Mouse (Mus musculus) forebrain, embryonic 10.5 days (tissue): ENCODE measurements around the gene Flot1. TPM values are rescaled to one million over a fixed set of nuclear protein-coding genes. Genes with fewer than 3 reads are reported as not detected.

Source experiments
- DNase-seq: peaks from one replicate; pipeline ENCODE4 v3.0.0-alpha.2; 2017; ENCODE audit warnings: low spot score; ENCODE audit errors: extremely low spot score
- H3K27ac ChIP-seq: fragments of 300-500 bp; sonication (generic); 2 replicates; pipeline ENCODE4 v1.5.1; 2016; ENCODE audit warnings: mild to moderate bottlenecking
- H3K27me3 ChIP-seq: fragments of 300-500 bp; sonication (generic); 2 replicates; pipeline ENCODE4 v1.6.1; 2016; ENCODE audit warnings: mild to moderate bottlenecking; ENCODE audit not compliant: poor library complexity, severe bottlenecking
- H3K36me3 ChIP-seq: fragments of 300-500 bp; sonication (generic); replicated peaks from 2 replicates; pipeline ENCODE4 v1.6.1; 2016; ENCODE audit warnings: mild to moderate bottlenecking, moderate library complexity
- H3K4me1 ChIP-seq: fragments of 300-500 bp; sonication (generic); 2 replicates; pipeline ENCODE4 v1.6.1; 2016
- H3K4me3 ChIP-seq: fragments of 300-500 bp; sonication (generic); 2 replicates; pipeline ENCODE4 v1.5.1; 2016; ENCODE audit warnings: mild to moderate bottlenecking, moderate library complexity
- H3K9me3 ChIP-seq: fragments of 300-500 bp; sonication (generic); 2 replicates; pipeline ENCODE4 v1.6.1; 2016; ENCODE audit warnings: mild to moderate bottlenecking, moderate library complexity
- WGBS: fragments of 180-500 bp; shearing (Covaris S2); methylation state at CpG from one replicate; pipeline ENCODE4 v1.1.7; 2016; 5-methylcytosine and 5-hydroxymethylcytosine counted together
- polyA plus RNA-seq: library from polyadenylated mRNA; unstranded; fragments of >200 nt; fragmentation: Nextera tagmentation; extraction: Ambion mirVana; gene quantifications from 2 replicates; pipeline ENCODE4 v1.2.1, GENCODE M21; 2016

The Flot1 gene
- 49.7 and 51.6 TPM in 2 replicates for polyA plus RNA-seq

DNA sequence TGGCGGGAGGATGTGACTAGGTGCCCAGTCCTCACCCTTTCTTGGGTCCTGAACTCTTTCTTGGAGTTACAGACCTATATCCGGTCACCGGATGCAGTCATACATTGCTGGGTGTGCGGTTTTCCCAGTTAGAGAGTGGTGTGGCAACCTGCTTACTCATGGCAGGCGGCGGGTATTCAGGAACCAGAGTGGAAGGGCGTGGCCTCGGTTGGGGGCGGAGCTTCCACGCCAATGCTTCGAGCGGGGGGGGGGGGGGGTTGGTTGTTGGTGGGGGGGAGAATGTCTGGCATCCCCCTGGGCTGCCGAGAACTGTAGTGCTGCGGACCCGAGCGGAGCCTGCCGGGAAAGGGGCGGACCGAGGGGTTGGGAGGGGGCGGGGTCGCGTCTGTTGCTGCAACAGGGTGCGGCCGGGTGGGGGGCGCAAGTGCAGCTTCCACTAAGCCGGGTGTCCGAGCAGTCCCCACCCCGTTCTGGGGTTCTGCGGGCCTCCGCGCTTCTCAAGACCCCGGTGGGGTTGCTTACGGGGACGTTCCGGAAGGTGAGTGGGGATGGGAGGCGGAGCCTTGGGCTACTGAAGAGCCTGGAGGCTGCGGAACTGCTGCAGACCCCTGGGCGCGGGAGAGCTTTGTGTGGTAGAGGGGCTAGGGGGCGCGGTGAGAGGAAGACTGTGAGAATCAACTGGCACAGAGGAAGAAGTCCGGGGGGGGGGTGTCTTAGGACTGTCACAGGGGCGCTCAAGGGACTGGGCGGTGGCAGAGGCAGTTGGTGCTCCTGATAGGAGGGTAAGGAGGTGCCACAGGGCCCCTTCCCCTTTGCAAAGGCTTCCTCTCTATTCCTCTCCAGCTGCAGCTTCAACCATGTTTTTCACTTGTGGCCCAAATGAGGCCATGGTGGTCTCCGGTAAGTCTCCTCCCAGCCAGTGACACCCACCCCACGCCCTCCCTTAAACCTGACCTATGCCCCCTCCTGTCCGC lies at the start of gene Flot1:
Gene Flot1 (plus strand): TSS at position 267 of the 974 bp plus-strand sequence.
- peak within 1 kb of the TSS; percentile 92 for H3K27ac ChIP-seq
- H3K4me1 ChIP-seq = peaks cover 45% of the 10 kb centered on the region
- under 1% methylated on average over 45 of the region's 47 CpGs for WGBS
- peaks cover 38% of the 10 kb centered on the region for H3K36me3 ChIP-seq
- peaks cover 28% of the 10 kb centered on the region for H3K27me3 ChIP-seq
- peak within 1 kb of the TSS; percentile 74 for H3K4me3 ChIP-seq
- peak; percentile 89 for DNase-seq
- no peaks in the 10 kb centered on the region for H3K9me3 ChIP-seq

DNA sequence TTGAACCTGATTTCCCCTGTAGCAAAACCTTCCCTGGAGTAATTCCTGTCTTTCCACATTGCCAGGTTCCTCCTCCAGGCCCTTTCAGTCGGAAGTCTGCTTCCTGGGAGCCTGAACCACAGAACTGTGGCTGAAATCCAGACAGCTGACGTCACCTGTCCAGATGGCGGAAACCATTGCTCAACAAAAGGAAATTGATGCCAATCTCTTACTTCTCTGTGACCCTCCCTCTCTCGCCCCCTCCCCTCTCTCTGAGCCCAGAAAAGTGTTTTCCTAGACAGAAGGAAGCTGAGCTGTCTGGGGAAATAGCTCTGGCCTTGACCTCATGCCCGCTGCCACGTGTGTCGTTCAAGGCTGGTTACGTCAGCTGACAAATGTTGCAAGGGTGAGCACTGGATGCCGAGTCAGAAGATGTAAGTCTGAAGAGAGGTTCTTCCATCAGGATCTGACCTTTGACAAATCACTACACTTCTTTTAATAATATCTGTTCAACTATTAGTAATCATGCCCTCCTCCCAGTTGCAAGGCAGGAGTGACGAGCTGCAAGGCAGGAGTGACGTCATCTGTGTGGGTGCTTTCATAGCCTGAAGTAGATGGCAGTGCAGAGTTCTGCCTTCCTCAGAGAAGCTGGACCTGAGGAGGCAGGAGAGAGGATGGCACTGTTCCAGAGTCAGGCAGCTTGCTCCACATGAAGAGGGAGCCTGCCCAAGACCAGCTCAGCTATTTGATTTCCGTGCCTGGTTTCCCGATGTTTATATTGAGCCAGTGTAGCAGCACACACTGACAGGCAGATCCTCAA lies 46.0 kb upstream of the Flot1 start:
- Histone ChIP-seq H3K4me3 (no peak overlapping the region), H3K27ac (no peak overlapping the region), H3K36me3 (no peaks in the 10 kb centered on the region), H3K27me3 (no peaks in the 10 kb centered on the region), H3K9me3 (no peaks in the 10 kb centered on the region), H3K4me1 (peaks cover 8% of the 10 kb centered on the region)
- WGBS = 74% methylated on average over 13 of the region's 13 CpGs
- DNase-seq = no peak

DNA sequence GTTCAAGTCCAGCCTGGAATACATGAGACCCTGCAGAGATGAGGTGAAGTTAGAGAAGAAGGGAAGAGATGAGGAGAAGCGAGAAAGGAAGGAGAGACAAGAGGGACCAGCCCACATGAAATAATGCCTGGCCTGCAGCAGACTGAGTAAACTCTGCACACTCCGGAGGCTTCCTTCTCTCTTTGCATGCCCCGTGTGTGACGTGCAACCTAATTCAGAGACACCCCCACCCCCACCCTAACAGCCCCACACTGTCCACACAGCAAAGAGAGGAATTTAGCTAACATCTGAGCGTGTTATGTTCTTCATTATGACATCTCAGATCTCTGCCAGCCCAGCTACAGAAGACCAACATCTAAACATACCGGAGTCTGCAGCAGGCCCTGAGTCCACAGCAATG lies 44.1 kb upstream of the Flot1 start:
- DNase-seq = no peak
- WGBS = 81% methylated on average over 6 of the region's 6 CpGs
- H3K4me1 ChIP-seq = peaks cover 8% of the 10 kb centered on the region
- H3K9me3 ChIP-seq = no peaks in the 10 kb centered on the region
- H3K27me3 ChIP-seq = no peaks in the 10 kb centered on the region
- no peak overlapping the region for H3K4me3 ChIP-seq
- H3K36me3 ChIP-seq = no peaks in the 10 kb centered on the region
- H3K27ac ChIP-seq = no peak overlapping the region

DNA sequence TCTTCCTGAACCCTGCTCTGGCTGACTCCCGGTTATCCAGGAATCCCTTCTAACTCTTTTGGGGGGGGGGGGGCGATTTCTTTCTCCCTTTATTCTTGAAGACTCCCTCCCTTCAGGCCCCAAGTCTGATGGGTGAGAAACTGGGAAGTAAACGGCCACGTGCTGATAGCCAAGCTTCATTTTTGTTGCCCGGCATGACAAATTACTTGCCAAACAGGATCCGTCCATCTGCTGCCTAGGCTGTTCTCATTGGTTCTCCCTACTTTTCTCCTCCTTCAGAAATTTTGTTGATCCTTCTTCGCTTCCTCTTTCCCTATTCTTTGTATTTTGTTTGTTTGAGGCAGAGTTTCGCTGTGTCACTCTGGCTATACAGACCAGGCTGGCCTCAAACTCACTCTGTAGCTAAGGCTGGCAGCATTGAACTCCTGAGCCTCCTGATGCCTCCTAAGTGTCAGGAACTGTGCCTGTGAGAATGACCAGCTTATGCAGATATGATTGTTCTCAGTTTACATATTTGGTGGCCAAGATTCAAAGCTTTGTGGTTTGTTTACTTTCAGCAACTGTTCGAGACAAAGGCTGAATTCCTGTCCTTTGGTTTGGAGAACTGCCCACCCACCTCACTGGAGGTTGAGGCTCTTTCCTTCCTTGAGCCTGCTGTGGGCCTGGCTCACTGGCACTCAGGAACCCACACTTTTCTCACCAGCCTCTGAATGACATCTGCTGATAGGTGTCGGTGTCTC lies 43.4 kb upstream of the Flot1 start:
- 75% methylated on average over 10 of the region's 10 CpGs for WGBS

DNA sequence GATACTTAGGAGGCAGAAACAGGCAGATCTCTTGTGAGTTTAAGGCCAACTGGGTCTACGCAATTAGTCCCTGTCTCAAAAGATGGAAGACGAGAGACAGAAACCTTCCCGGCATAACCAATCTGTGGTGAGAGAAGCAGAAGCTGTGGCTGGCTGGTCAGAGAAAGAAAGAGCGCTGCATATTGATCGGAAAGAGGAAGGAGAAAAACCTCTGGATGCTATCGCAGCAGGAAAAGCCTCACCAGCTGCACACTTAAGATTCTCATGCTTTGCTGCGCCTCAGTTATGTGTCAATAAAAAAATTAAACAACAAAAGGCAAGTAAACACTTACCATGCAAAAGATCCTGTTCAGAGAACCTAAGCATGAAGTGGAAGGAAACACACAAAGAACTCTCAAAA lies 42.7 kb upstream of the Flot1 start:
- Histone ChIP-seq H3K9me3 (no peaks in the 10 kb centered on the region), H3K4me3 (no peak overlapping the region), H3K36me3 (no peaks in the 10 kb centered on the region), H3K4me1 (peaks cover 8% of the 10 kb centered on the region), H3K27ac (no peak overlapping the region), H3K27me3 (no peaks in the 10 kb centered on the region)
- no peak for DNase-seq
- 94% methylated on average over 7 of the region's 7 CpGs for WGBS

More for the DNA sequence above, 43.4 kb upstream of the Flot1 start:
- H3K9me3 ChIP-seq = no peaks in the 10 kb centered on the region
- H3K4me3 ChIP-seq = no peak overlapping the region
- DNase-seq = no peak
- no peaks in the 10 kb centered on the region for H3K36me3 ChIP-seq
- no peak overlapping the region for H3K27ac ChIP-seq
- peaks cover 8% of the 10 kb centered on the region for H3K4me1 ChIP-seq
- no peaks in the 10 kb centered on the region for H3K27me3 ChIP-seq

DNA sequence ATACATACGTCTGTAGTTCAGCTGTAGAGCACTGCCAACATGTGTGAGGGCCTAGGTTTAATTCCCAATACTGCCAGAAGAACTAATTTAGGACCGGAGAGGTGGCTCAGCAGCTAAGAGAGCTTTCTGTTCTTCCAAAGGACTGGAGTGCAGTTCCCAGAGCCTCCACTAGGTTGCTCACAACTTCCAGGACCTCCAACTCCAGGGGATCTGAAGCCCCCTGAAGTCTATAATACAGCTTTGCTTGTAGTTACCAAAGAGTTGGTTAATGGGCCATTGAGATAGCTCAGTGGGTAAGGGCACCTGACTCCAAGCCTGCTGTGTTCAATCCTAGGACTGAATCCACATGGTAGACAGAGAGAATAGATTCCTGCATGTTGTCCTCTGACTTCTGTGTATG lies 40.6 kb upstream of the Flot1 start:
- WGBS = 78% methylated on average over 2 of the region's 2 CpGs
- H3K9me3 ChIP-seq = no peaks in the 10 kb centered on the region
- no peak overlapping the region for H3K27ac ChIP-seq
- H3K36me3 ChIP-seq = no peaks in the 10 kb centered on the region
- peak; percentile 26 for DNase-seq
- H3K4me1 ChIP-seq = peaks cover under 1% of the 10 kb centered on the region; the same call in 1 of the 2 replicates
- no peaks in the 10 kb centered on the region for H3K27me3 ChIP-seq
- no peak overlapping the region for H3K4me3 ChIP-seq

DNA sequence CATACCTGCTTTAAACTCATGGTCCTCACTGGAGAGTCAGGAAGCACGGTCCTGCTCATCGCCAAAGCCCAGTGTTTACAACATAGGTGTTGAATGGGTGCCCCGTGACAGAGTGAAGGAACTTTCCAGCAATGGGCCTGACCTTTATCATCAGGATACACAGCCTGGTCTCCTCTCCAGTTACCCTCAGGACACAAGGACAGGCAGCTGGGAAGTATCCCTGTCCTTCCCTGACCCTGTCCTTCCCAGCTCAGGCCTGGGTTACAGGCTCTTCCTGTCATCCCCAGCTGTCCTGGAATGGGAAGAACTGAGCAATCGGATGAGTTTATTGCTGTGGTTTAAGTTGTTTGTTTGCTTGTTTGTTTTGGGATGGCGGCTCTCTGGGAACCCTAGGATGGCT lies 40.1 kb upstream of the Flot1 start:
- no peaks in the 10 kb centered on the region for H3K4me1 ChIP-seq
- WGBS = 93% methylated on average over 5 of the region's 5 CpGs

DNA sequence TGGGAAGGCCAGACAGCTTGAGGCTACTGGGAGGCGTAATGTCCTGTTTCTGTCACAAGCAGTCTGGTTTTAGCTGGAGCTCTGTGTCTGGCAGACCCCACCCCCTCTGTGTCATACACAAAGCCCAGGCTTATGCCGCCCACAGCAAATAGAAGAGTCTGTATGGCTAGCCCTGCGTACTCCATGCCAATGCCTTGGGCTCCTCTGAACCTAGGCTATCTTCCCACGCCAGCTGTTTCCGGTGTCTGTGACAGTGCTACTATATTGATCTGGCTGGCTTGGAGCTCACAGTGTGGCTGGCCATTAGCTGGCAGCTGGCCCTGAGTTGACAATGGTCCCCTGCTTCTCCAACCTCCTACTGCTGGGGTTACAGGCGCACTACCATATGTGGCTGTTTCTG lies 39.1 kb upstream of the Flot1 start:
- Histone ChIP-seq H3K9me3 (no peaks in the 10 kb centered on the region), H3K4me1 (no peaks in the 10 kb centered on the region), H3K4me3 (no peak overlapping the region), H3K36me3 (no peaks in the 10 kb centered on the region), H3K27me3 (no peaks in the 10 kb centered on the region), H3K27ac (no peak overlapping the region)
- 89% methylated on average over 6 of the region's 6 CpGs for WGBS
- no peak for DNase-seq

More for the DNA sequence above, 40.1 kb upstream of the Flot1 start:
- DNase-seq = no peak
- Histone ChIP-seq H3K4me3 (no peak overlapping the region), H3K9me3 (no peaks in the 10 kb centered on the region), H3K36me3 (no peaks in the 10 kb centered on the region), H3K27me3 (no peaks in the 10 kb centered on the region), H3K27ac (no peak overlapping the region)

DNA sequence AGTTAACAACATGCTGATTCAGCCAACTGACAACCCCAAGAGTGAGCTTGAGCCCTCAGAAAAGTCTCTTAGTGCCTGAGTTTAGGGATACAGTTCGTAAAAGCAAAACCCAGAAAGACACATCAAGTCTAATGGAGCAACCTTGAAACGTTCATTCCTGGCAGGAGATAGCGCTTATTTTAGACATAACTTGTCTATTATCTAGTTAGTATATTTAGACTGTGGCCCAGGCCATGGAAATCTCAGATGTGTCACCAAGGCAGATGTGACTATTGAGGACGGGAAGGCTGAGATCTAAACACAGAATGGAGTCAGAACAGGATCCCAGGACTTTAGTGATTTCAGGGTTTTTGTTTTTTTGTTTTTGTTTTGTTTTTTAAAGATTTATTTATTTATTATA lies 37.9 kb upstream of the Flot1 start:
- DNase-seq = no peak
- WGBS = 87% methylated on average over 4 of the region's 4 CpGs

DNA sequence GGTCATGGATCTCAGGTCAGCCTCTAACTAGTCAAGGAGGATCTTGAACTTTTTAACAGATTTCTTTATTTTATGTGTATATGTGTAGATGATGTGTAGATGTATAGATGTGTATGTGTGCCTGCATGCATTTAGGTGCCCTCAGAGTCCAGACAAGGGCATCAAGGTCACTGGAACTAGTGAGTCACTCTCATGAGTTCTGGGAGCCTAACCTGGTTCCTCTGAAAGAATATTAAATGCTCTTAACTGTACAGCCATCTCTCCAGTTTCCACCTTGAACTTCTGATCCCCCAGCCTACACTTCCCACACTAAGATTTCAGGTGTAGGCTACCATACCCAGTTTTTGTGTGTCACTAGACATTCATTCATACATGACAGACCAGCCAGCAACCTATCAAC lies 35.5 kb upstream of the Flot1 start:
- H3K27me3 ChIP-seq = no peaks in the 10 kb centered on the region
- no peaks in the 10 kb centered on the region for H3K36me3 ChIP-seq
- no peak overlapping the region for H3K27ac ChIP-seq
- no peaks in the 10 kb centered on the region for H3K9me3 ChIP-seq
- no peaks in the 10 kb centered on the region for H3K4me1 ChIP-seq
- no peak overlapping the region for H3K4me3 ChIP-seq
- no peak for DNase-seq

More for the DNA sequence above, 37.9 kb upstream of the Flot1 start:
- no peak overlapping the region for H3K4me3 ChIP-seq
- H3K36me3 ChIP-seq = no peaks in the 10 kb centered on the region
- no peaks in the 10 kb centered on the region for H3K4me1 ChIP-seq
- no peaks in the 10 kb centered on the region for H3K27me3 ChIP-seq
- no peaks in the 10 kb centered on the region for H3K9me3 ChIP-seq
- no peak overlapping the region for H3K27ac ChIP-seq

DNA sequence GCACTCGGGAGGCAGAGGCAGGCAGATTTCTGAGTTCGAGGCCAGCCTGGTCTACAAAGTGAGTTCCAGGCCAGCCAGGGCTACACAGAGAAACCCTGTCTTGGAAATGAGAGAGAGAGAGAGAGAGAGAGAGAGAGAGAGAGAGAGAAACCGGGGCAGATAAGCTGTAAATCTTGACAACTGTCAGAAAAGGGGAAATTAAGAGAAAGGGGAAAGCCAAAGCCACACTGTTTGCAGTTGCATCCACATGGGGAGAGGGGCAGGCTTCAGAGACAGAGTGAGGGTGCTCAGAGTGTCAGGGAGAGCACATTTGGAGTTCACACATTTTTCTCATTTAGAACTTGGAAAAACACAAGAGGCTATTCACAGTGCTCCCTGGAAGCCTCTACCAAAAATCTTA lies 35.0 kb upstream of the Flot1 start:
- no peaks in the 10 kb centered on the region for H3K4me1 ChIP-seq
- no peak overlapping the region for H3K4me3 ChIP-seq
- no peaks in the 10 kb centered on the region for H3K9me3 ChIP-seq
- H3K36me3 ChIP-seq = no peaks in the 10 kb centered on the region
- no peak overlapping the region for H3K27ac ChIP-seq
- H3K27me3 ChIP-seq = no peaks in the 10 kb centered on the region
- 84% methylated on average over 3 of the region's 3 CpGs for whole genome bisulfite sequencing
- DNase-seq = no peak

DNA sequence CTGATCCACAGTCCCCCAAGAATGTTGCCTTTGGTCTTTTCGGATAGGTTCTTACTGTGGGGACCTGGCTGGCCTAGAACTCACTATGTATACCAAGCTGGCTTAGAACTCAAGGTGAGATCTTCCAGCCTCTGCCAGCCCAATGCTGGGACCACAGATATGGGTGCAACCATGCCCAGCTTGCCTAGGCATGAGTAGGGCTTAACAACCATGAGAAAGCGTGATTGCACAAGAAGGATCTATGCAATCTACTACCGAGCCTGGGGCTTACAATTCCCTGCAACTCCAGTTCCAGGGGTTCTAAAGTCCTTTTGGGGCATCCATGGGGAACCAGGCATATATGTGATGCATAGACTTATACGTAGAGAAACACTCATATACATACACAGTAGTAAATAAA lies 32.1 kb upstream of the Flot1 start:
- H3K9me3 ChIP-seq = no peaks in the 10 kb centered on the region
- H3K27me3 ChIP-seq = no peaks in the 10 kb centered on the region
- no peak overlapping the region for H3K4me3 ChIP-seq
- H3K27ac ChIP-seq = no peak overlapping the region
- DNase-seq = no peak
- H3K4me1 ChIP-seq = no peaks in the 10 kb centered on the region
- 90% methylated on average over 4 of the region's 4 CpGs for WGBS
- H3K36me3 ChIP-seq = no peaks in the 10 kb centered on the region
